Mouse (Mus musculus): ENCODE measurements around the gene Tmem259. TPM values are rescaled to one million over a fixed set of nuclear protein-coding genes. Genes with fewer than 3 reads are reported as not detected.
A peak's percentile ranks its signal among the peaks of the same experiment; 100 is the strongest.

Gene Tmem259
- total and polyA plus RNA-seq, 3 experiments, result 41.6 to 264 (median 79.8) TPM

DNA sequence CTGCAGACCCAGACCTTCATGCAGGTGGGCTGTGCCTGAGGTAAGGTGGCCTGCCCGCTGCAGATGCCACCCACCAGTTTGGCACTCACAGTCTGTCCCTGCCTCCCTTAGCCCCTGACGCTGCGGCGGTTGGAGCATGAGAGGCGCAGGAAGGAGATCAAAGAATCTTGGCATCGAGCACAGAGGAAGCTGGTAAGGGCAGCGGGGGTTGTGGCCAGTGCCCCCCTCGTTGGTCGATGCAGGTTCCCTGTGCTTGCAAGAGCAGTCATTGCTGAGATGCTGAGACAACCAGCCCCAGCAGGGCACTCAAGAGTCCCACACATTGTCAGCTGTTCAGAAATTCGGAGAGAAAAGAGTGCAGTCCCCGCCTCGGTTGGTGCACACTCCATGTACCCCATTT lies 38.0 kb upstream of the Tmem259 start:
- DNase-seq (ENCODE audit: low spot score) (no peak), ATAC-seq (ENCODE audit: extremely low read depth, insufficient number of reproducible peaks, low FRiP score, poor library complexity, severe bottlenecking) (no peak)
- Histone ChIP-seq H3K9me3 (replicated peaks) (no peaks in the 10 kb centered on the region), H3K4me1 (ENCODE audit: insufficient read depth, low read depth, low read length) (peaks cover 87% of the 10 kb centered on the region), H3K36me3 (replicated peaks) (peaks cover 92% of the 10 kb centered on the region), H3K4me3 (ENCODE audit: low read depth, low read length) (no peak overlapping the region), H3K27me3 (ENCODE audit: insufficient read depth, low read length) (no peaks in the 10 kb centered on the region)
- TF ChIP-seq TAL1 (conservative IDR thresholded peaks at IDR 0.05; ENCODE audit: low read depth, low read length) (no peak), POLR2AphosphoS5 (IDR thresholded peaks at IDR 0.05; ENCODE audit: insufficient replicate concordance, low read depth, low read length) (no peak), CTCF (IDR thresholded peaks at IDR 0.05; ENCODE audit: low read depth, low read length) (no peak), GATA2 (IDR thresholded peaks at IDR 0.05; ENCODE audit: borderline replicate concordance, low read depth, low read length) (no peak), GATA1 (IDR thresholded peaks at IDR 0.05; ENCODE audit: borderline replicate concordance, low read length) (no peak)

GRCm38 (mm10) chr10:80021320-80021641 lies 37.2 kb upstream of the Tmem259 start:
- no peak for TF ChIP-seq CTCF (IDR thresholded peaks at IDR 0.05; ENCODE audit: low read depth, low read length)
- TF ChIP-seq GATA1 (IDR thresholded peaks at IDR 0.05; ENCODE audit: borderline replicate concordance, low read length), result no peak
- no peak for TF ChIP-seq POLR2AphosphoS5 (IDR thresholded peaks at IDR 0.05; ENCODE audit: insufficient replicate concordance, low read depth, low read length)
- no peak for TF ChIP-seq GATA2 (IDR thresholded peaks at IDR 0.05; ENCODE audit: borderline replicate concordance, low read depth, low read length)
- TF ChIP-seq TAL1 (conservative IDR thresholded peaks at IDR 0.05; ENCODE audit: low read depth, low read length), result no peak
- Histone ChIP-seq H3K4me3 (ENCODE audit: low read depth, low read length) (no peak overlapping the region; the same call in 1 of the 2 replicates), H3K4me1 (ENCODE audit: insufficient read depth, low read depth, low read length) (peaks cover 87% of the 10 kb centered on the region), H3K9me3 (replicated peaks) (no peaks in the 10 kb centered on the region), H3K27me3 (ENCODE audit: insufficient read depth, low read length) (no peaks in the 10 kb centered on the region), H3K36me3 (replicated peaks) (peaks cover 84% of the 10 kb centered on the region)
- ATAC-seq (ENCODE audit: extremely low read depth, insufficient number of reproducible peaks, low FRiP score, poor library complexity, severe bottlenecking) (no peak), DNase-seq (ENCODE audit: low spot score) (no peak)

GRCm38 (mm10) chr10:80020603-80021319 lies 36.6 kb upstream of the Tmem259 start:
- Histone ChIP-seq H3K4me1 (ENCODE audit: insufficient read depth, low read depth, low read length) (peaks cover 87% of the 10 kb centered on the region), H3K27me3 (ENCODE audit: insufficient read depth, low read length) (no peaks in the 10 kb centered on the region), H3K9me3 (replicated peaks) (no peaks in the 10 kb centered on the region), H3K4me3 (ENCODE audit: low read depth, low read length) (no peak overlapping the region), H3K36me3 (replicated peaks) (peaks cover 84% of the 10 kb centered on the region)
- DNase-seq (ENCODE audit: low spot score) (no peak), ATAC-seq (ENCODE audit: extremely low read depth, insufficient number of reproducible peaks, low FRiP score, poor library complexity, severe bottlenecking) (no peak)
- TF ChIP-seq GATA1 (IDR thresholded peaks at IDR 0.05; ENCODE audit: borderline replicate concordance, low read length), result no peak
- TF ChIP-seq GATA2 (IDR thresholded peaks at IDR 0.05; ENCODE audit: borderline replicate concordance, low read depth, low read length), result no peak
- no peak for TF ChIP-seq TAL1 (conservative IDR thresholded peaks at IDR 0.05; ENCODE audit: low read depth, low read length)

DNA sequence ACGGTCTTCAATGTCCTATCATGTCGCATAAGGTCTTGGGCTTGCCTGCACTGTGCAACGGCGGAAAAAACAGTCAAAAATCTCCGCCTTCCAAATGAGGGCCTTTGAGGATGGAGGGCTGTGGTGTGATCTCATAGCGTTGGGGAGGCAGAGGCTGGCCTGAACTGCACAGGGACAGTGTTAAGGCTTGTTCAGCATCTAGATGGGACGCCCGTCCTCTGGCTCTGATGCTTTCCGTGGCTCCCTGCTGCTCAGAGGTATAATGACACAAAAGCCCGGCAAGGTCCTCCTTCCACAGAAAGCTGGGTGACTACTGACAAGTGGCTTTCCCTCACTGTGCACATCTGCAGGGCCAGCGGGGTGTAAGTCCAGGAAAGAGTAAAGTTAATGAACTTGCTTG lies 36.1 kb upstream of the Tmem259 start:
- H3K4me1 ChIP-seq (ENCODE audit: insufficient read depth, low read depth, low read length), result peaks cover 87% of the 10 kb centered on the region
- ATAC-seq (ENCODE audit: extremely low read depth, insufficient number of reproducible peaks, low FRiP score, poor library complexity, severe bottlenecking), result no peak
- H3K36me3 ChIP-seq (replicated peaks), result peaks cover 84% of the 10 kb centered on the region
- H3K9me3 ChIP-seq (replicated peaks), result no peaks in the 10 kb centered on the region
- no peak for DNase-seq (ENCODE audit: low spot score)
- H3K27me3 ChIP-seq (ENCODE audit: insufficient read depth, low read length), result no peaks in the 10 kb centered on the region
- no peak overlapping the region for H3K4me3 ChIP-seq (ENCODE audit: low read depth, low read length)
- TF ChIP-seq TAL1 (conservative IDR thresholded peaks at IDR 0.05; ENCODE audit: low read depth, low read length), result no peak
- no peak for TF ChIP-seq GATA2 (IDR thresholded peaks at IDR 0.05; ENCODE audit: borderline replicate concordance, low read depth, low read length)
- no peak for TF ChIP-seq CTCF (IDR thresholded peaks at IDR 0.05; ENCODE audit: low read depth, low read length)
- TF ChIP-seq GATA1 (IDR thresholded peaks at IDR 0.05; ENCODE audit: borderline replicate concordance, low read length), result no peak
- TF ChIP-seq POLR2AphosphoS5 (IDR thresholded peaks at IDR 0.05; ENCODE audit: insufficient replicate concordance, low read depth, low read length), result no peak

DNA sequence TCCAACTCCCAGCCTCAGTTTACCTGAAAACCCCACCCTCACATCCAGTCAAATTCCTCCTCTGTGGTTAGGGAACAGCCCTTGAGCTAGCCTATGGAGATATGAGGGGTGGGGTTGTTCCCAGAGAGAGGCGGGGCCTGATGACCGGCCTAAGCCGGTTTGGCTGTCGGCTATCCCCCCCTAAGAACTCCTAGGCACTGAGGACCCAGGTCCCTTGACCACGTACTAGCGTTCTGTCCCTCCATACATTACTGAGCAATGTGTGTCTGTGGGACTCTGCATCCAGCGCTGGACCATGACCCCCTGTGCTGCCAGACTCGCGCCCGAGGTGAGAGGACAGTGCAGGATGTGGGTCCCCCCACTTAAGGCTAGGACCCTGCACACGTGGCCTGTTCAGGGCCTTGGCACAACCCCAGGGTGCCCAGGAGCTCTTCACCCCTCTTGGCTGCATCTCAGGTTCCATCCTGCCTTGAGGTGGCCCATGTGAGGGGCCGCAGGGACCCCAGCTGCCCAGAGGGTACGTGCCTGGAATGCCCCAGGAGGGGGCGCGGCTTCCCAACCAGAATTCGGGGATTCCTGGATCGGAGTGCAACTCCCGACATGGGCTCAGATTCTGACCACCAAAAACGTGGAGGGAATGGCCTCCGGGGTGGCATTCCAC lies 35.5 kb upstream of the Tmem259 start:
- Histone ChIP-seq H3K4me3 (ENCODE audit: low read depth, low read length) (peak overlapping the region; percentile 69; the same call in 1 of the 2 replicates), H3K4me1 (ENCODE audit: insufficient read depth, low read depth, low read length) (peaks cover 87% of the 10 kb centered on the region), H3K9me3 (replicated peaks) (no peaks in the 10 kb centered on the region), H3K27me3 (ENCODE audit: insufficient read depth, low read length) (no peaks in the 10 kb centered on the region), H3K36me3 (replicated peaks) (peaks cover 84% of the 10 kb centered on the region)
- DNase-seq (ENCODE audit: low spot score), result no peak
- no peak for ATAC-seq (ENCODE audit: extremely low read depth, insufficient number of reproducible peaks, low FRiP score, poor library complexity, severe bottlenecking)
- no peak for TF ChIP-seq TAL1 (conservative IDR thresholded peaks at IDR 0.05; ENCODE audit: low read depth, low read length)
- no peak for TF ChIP-seq CTCF (IDR thresholded peaks at IDR 0.05; ENCODE audit: low read depth, low read length)
- no peak for TF ChIP-seq GATA1 (IDR thresholded peaks at IDR 0.05; ENCODE audit: borderline replicate concordance, low read length)
- no peak for TF ChIP-seq GATA2 (IDR thresholded peaks at IDR 0.05; ENCODE audit: borderline replicate concordance, low read depth, low read length)

- TF ChIP-seq GATA2 (IDR thresholded peaks at IDR 0.05; ENCODE audit: borderline replicate concordance, low read depth, low read length) (no peak), POLR2AphosphoS5 (IDR thresholded peaks at IDR 0.05; ENCODE audit: insufficient replicate concordance, low read depth, low read length) (no peak), TAL1 (conservative IDR thresholded peaks at IDR 0.05; ENCODE audit: low read depth, low read length) (no peak), GATA1 (IDR thresholded peaks at IDR 0.05; ENCODE audit: borderline replicate concordance, low read length) (no peak), CTCF (IDR thresholded peaks at IDR 0.05; ENCODE audit: low read depth, low read length) (no peak)
- peak overlapping the region; percentile 69 for H3K4me3 ChIP-seq (ENCODE audit: low read depth, low read length)
- 0 out of 2 replicates have a peak, but pooled peaks have one; percentile 17 for ATAC-seq (ENCODE audit: extremely low read depth, insufficient number of reproducible peaks, low FRiP score, poor library complexity, severe bottlenecking)
These were observed 34.7 kb upstream of the Tmem259 start for GRCm38 (mm10) chr10:80018739-80019297.

More at GRCm38 (mm10) chr10:80018739-80019297, 34.7 kb upstream of the Tmem259 start:
- Histone ChIP-seq H3K4me1 (ENCODE audit: insufficient read depth, low read depth, low read length) (peaks cover 87% of the 10 kb centered on the region), H3K27me3 (ENCODE audit: insufficient read depth, low read length) (no peaks in the 10 kb centered on the region), H3K36me3 (replicated peaks) (peaks cover 84% of the 10 kb centered on the region), H3K9me3 (replicated peaks) (no peaks in the 10 kb centered on the region)
- DNase-seq (ENCODE audit: low spot score), result peak; percentile 79
